Mouse (Mus musculus): ENCODE measurements at regions not wholly inside any gene's neighbourhood (a gene's known extent, or its start where the extent isn't known, plus 50 kb on each side); places are given as distances from the start of the nearest gene placed in this dataset.

DNA sequence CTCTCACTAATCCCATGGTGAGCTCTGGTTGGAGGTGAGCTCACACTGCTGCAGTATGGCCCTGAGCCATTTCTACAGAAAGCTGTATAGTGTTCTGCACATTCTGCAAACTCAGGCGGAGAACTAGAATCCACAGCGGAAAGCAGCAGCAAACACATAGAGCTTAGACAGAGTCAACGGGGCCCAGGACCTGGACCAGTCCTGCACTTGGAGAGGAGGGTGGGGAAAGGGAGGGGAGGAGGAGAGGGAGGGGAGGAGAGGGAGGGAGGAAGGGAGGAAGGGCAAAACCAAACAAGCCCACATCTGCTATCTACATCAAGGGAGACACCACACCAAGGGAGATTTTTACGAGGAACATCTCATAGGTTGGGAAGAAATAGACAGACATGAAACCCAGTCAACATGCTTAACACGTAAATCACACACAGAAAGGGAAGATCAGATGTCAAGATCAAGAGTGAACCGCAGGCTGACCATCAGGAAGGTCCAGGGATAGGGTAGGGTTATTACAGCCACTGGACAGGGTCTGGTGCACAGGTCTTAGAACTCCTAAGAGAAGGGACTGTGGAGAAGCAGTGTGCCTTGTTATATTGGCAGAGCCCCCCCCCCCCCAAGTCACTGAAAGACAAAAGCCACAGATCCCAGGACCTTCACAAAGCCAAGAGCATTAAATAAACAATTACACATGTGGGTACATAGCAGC is 428.2 kb upstream of the Cdh4 start:
- ATAC-seq (replicated peaks; ENCODE audit: insufficient number of reproducible peaks, low FRiP score, low TSS enrichment, poor library complexity, severe bottlenecking) = no peak

DNA sequence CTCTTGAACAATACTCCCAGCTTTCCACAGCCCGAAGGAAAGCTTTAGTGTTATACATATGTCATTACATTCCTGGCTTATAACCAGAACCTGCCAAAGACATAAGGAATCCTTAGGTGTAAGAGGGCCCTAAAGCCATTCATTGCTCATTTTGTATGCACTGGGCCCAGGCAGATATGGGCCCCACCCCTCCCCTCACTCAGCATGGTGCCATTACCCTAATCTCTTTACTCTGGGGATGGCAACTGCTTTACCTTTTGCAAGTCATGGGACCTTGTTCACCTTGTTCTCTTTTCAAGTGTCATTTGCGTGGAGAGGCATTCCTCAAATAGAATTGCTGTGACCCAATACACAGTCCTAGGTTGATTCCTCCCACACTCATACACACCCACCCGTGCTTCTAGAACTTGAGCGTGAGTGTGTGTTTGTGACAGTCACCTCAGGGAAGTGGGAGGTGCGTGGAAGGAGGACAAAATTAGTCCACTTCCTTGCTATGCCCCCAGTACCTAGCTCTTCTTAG is 419.5 kb upstream of the Cdh4 start:
- no peak for ATAC-seq (replicated peaks; ENCODE audit: insufficient number of reproducible peaks, low FRiP score, low TSS enrichment, poor library complexity, severe bottlenecking)

DNA sequence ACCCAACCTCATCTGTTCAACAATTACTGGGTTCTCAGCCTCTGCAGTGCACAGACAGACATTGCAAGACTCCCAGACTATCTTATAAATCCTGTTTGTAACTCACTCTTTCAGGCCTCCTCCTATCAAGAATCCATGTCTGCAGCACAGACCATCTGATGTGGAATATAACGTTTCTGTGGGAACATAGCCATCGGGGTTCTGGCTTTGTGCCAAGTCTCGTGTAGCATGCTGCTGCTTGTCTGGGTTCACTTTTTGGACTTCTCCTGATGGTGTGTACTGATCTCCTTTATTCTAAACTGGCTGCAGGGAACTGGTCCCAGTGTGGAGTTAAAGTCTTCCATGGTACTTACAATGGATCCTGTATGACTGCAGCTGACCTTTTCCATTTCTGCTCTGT is 418.0 kb upstream of the Cdh4 start:
- ATAC-seq (replicated peaks; ENCODE audit: insufficient number of reproducible peaks, low FRiP score, low TSS enrichment, poor library complexity, severe bottlenecking) = no peak

DNA sequence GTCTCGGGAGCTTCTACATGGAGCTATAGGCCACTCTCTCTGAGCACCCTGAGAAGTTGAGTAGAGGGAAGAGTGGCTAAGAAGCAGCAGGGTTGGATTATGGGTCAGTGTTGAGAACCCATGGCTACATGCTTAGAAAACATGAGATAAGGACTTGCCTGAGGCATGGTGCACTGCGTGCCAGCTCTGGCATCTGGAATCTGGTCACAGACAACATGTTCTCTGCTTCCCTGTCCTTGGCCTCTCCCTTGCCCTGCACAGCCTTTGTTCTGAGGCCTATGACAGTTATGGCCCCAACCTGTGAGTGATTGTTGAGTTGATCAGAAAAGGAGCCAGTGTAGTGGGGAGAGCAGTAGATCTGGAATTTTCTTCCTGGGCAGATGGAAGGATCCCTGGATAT is 409.1 kb upstream of the Cdh4 start:
- ATAC-seq (replicated peaks; ENCODE audit: insufficient number of reproducible peaks, low FRiP score, low TSS enrichment, poor library complexity, severe bottlenecking) = no peak

DNA sequence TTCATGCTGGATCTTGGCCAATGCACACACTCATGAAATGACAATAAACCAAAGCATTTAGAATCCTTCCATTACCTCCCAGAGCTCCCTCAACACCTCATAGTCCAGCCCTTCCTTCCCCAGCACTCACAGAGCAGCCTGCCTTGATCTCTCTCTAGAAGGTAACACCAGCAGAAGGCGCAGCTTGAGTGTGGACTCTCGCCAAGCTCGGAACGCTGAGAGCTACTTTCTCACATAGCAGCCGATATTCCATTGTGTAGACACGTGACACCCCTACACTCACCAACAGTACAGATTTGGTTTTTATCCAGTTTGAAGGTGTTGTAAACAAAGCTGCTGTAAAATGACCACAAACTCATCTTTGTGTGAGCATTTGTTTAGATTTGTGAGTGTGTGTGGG is 406.8 kb upstream of the Cdh4 start:
- no peak for ATAC-seq (replicated peaks; ENCODE audit: insufficient number of reproducible peaks, low FRiP score, low TSS enrichment, poor library complexity, severe bottlenecking)

DNA sequence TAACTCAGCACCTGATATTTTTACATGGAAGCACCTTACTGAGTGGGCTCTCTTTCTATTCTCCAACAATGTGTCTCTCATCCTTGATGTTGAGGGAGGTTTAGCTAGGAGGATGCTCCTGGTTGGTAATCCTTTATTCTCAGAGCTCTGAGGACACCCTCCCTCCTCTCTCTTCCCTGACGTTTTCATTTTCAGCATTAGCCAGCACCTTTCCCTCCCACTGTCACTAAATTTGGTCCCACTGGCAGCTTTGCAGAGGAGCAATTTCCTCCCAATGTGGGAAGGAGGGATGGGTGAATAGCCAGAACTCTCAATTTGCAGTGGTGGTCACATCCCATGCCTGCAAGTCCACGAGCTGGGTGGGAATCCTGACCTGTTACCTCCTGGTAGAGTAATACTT is 402.5 kb upstream of the Cdh4 start:
- ATAC-seq (replicated peaks; ENCODE audit: insufficient number of reproducible peaks, low FRiP score, low TSS enrichment, poor library complexity, severe bottlenecking) = no peak

DNA sequence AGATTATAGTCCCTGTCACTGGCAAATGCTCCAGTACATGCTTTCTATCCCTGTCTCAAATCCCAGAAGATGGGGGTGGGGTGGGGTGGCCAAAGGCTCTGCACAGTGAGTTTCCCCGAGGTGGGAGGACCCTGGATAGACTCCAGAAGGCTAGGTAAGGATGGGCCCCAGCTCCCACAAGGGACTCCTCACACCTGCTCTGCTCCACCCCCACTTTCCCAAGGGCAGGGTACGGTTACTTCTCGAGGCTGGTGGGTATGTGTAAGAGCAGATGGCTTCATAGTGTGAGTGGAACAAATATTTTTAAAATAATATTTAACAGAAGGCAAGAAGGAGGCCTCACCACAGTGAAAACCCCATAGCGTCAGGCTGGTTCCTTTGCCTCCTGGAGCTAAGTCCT is 398.6 kb upstream of the Cdh4 start:
- ATAC-seq (replicated peaks; ENCODE audit: insufficient number of reproducible peaks, low FRiP score, low TSS enrichment, poor library complexity, severe bottlenecking) = no peak

- no peak for ATAC-seq (replicated peaks; ENCODE audit: insufficient number of reproducible peaks, low FRiP score, low TSS enrichment, poor library complexity, severe bottlenecking)
Observed at GRCm38 (mm10) chr2:179045361-179045760, 396.9 kb upstream of the Cdh4 start.

DNA sequence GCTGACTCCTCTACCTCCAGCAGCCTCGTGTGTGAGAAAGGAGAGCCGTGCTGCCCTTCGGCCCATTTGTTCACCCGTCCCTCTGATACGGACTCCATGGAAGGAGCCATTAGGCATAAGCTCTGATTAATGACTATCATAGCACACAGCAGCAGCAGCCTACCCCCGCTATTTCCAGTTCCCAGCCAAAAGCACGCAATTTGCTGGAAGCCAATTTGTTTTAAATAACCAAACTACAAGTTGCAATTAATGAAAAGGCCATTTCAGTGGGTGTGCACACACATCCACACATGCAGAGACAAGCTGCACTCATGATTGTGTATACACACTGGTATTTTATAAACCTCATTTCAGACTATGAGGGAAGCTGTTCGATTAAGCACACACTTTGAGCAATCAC is 387.8 kb upstream of the Cdh4 start:
- no peak for ATAC-seq (replicated peaks; ENCODE audit: insufficient number of reproducible peaks, low FRiP score, low TSS enrichment, poor library complexity, severe bottlenecking)

- no peak for ATAC-seq (replicated peaks; ENCODE audit: insufficient number of reproducible peaks, low FRiP score, low TSS enrichment, poor library complexity, severe bottlenecking)
Observed at GRCm38 (mm10) chr2:179064616-179065015, 377.6 kb upstream of the Cdh4 start.

DNA sequence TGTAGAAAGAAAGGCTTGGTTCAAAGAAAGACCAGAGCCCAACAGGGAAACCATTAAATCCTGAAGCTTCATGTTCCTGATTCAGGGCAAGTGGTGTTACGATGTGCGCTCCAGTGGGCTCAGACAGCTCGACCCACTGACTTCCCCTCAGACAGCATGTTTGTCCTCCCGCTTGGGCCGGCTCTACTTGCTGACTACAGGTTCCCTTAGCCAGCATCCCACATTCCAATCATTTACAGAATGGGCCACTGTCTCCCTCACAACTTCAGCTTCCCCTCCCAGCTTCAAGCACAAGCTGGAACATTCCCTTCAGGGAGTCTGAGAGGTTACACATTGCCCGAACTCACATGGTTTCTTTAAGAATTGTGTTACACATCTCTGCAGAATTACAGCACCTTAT is 372.7 kb upstream of the Cdh4 start:
- ATAC-seq (replicated peaks; ENCODE audit: insufficient number of reproducible peaks, low FRiP score, low TSS enrichment, poor library complexity, severe bottlenecking) = no peak

GRCm38 (mm10) chr2:179070346-179070745 is 371.9 kb upstream of the Cdh4 start:
- ATAC-seq (replicated peaks; ENCODE audit: insufficient number of reproducible peaks, low FRiP score, low TSS enrichment, poor library complexity, severe bottlenecking) = no peak

DNA sequence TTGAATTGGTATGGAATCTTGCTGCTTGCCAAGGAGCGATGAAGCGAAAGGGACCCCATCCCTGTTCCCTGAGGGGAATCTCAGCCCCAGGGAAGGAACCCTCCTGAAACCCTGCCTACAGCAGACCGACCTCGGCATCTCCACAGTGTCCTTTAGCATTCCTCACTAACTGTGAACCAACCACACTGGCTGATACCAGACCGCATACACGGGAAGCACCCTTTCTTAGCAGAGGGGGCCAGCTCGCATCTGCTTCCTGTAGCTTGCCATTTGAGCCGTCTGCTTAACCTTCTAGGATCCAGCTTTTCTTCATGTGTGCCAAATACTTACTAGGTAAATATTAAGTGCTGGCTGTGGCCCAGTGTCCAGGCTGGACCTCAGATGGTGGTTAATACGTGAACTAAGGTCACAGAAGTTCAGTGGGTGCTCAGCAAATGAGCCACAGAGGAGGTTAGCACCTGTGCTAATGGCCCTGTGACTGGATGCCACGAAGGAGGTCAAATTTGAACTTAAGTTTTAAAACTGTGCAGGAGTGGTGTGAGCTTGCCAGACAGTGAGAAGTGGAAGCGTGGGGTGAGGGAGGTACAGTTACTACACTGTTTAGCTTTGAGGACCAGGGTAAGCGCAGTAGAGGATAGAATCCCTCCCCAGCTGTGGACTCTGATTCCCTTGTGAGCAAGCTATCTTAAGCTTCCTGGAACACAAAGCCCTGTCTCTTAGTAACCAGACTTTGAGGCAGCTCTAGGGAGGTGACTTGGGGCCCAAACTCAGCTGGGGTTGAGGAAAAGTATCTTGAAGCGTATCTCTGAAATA is 361.6 kb upstream of the Cdh4 start:
- no peak for ATAC-seq (replicated peaks; ENCODE audit: insufficient number of reproducible peaks, low FRiP score, low TSS enrichment, poor library complexity, severe bottlenecking)

DNA sequence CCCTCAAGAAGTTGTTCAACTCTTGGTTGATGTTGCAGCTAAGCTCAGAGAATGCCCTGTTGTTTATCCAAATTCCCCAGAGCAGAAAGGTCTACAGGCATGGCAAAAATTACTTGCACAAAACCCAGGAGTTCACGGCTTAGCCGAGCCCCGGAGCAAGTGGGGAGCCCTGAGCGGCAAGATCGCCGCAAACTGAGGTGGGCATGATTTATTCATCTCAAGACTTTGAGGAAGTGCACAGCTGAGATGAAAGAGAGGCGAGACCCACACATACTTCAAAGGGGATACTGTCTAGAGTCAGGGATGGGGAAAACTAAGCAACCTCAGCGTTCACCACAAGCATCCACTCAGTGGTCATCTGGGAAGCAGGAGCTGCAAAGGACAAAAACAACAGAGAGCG is 355.3 kb upstream of the Cdh4 start:
- ATAC-seq (replicated peaks; ENCODE audit: insufficient number of reproducible peaks, low FRiP score, low TSS enrichment, poor library complexity, severe bottlenecking) = no peak

GRCm38 (mm10) chr2:179091480-179091879 is 350.8 kb upstream of the Cdh4 start:
- ATAC-seq (replicated peaks; ENCODE audit: insufficient number of reproducible peaks, low FRiP score, low TSS enrichment, poor library complexity, severe bottlenecking) = no peak

- no peak for ATAC-seq (replicated peaks; ENCODE audit: insufficient number of reproducible peaks, low FRiP score, low TSS enrichment, poor library complexity, severe bottlenecking)
Observed at GRCm38 (mm10) chr2:179093996-179094395, 348.2 kb upstream of the Cdh4 start.

DNA sequence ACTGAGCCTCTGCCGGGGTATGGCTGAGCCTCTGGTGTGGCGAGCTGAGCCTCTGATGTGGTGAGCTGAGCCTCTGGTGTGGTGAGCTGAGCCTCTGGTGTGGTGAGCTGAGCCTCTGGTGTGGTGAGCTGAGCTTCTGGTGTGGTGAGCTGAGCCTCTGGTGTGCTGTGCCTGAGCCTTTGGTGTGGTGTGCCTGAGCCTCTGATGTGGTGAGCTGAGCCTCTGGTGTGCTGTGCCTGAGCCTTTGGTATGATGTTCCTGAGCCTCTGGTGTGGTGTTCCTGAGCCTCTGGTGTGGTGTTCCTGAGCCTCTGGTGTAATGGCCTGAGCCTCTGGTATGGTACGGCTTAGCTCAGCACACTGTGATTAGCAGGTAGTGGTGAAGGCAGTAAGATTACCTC is 346.2 kb upstream of the Cdh4 start:
- ATAC-seq (replicated peaks; ENCODE audit: insufficient number of reproducible peaks, low FRiP score, low TSS enrichment, poor library complexity, severe bottlenecking) = no peak

GRCm38 (mm10) chr2:179096861-179097260 is 345.4 kb upstream of the Cdh4 start:
- no peak for ATAC-seq (replicated peaks; ENCODE audit: insufficient number of reproducible peaks, low FRiP score, low TSS enrichment, poor library complexity, severe bottlenecking)

DNA sequence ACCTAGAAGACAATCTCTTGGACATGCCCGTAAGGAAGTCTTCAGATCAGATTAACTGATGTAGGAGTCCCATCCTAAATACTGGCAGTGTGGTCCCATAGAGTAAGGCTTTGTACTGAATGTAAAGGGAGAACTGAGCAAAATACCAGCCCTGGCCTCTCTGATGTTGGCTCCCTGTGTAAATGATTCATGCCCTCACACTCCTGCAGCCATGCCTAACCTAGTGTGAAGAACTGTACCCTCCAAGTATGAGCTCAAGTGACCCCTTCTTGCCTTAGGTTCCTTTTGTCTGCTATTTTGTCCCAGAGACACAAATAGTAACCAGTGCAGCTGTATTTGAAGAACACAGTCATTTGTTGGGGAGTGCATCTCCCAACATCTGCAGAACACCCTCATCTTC is 342.4 kb upstream of the Cdh4 start:
- ATAC-seq (replicated peaks; ENCODE audit: insufficient number of reproducible peaks, low FRiP score, low TSS enrichment, poor library complexity, severe bottlenecking) = no peak

DNA sequence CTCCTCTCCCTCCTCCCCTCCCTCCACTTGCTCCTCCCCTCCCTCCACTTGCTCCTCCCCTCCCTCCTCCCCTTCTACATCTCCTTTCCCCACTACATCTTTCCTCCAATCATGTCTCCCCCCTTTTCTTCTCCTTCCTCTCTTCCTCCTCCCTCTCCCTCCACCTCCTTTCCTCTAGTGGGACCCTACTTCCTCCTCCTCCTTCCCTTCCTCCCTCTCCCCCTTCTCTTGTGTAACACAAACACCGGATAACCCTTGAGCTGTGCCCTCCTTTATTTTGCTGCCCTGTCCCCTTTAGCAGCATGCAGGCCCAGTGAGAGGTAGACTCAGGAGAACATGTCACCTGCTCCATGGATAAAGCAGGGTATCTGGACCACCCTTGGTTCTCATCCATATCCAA is 339.1 kb upstream of the Cdh4 start:
- ATAC-seq (replicated peaks; ENCODE audit: insufficient number of reproducible peaks, low FRiP score, low TSS enrichment, poor library complexity, severe bottlenecking) = no peak
